Mouse (Mus musculus): ENCODE data around the gene Klra1. TPM values are rescaled to one million over a fixed set of nuclear protein-coding genes. Genes with fewer than 3 reads are reported as not detected.
"Not testable (repeated sequence)": the region's sequence is repeated elsewhere in the genome, so short reads cannot be mapped to it uniquely, and the experiment has no call there.

Klra1 gene
- total RNA-seq (2021): not detected

GRCm38 (mm10) chr6:130386750-130387149 is at the start of gene Klra1:
Gene Klra1, minus strand, starts transcription at chr6:130386874.
- DNase-seq (ENCODE audit: extremely low spot score in 1 of 2, low spot score in 2 of 2): no peak
- intact Hi-C loops (cut with DNase I): no loop called here

DNA sequence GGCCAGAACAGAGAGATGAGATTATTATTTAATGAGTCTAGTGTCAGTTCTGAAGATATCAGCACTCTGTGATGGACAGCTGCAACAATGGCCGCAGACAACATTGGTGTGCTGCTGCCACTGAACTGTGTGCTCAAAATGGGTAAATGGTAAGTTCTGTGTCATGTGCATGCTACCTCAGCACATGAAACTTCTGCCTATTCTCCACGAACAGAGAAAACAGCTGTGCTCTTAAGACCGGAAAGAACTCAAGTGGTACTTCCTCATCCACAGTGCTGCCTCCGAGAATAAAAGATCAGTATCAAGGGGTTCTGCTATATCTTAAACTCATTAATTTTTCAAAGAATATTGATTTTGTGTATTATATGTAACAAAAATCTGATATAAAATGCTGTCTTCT is 42.8 kb upstream of the Klra1 start:
- DNase-seq (ENCODE audit: extremely low spot score in 1 of 2, low spot score in 2 of 2): no peak
- intact Hi-C loops (cut with DNase I): no loop called here

GRCm38 (mm10) chr6:130419158-130419557 is 32.5 kb upstream of the Klra1 start:
- DNase-seq (ENCODE audit: extremely low spot score in 1 of 2, low spot score in 2 of 2): no peak
- intact Hi-C loops (cut with DNase I): no loop called here

- intact Hi-C loops (cut with DNase I): no loop called here
- DNase-seq (ENCODE audit: extremely low spot score in 1 of 2, low spot score in 2 of 2): no peak
Measured at GRCm38 (mm10) chr6:130404882-130405281, 18.2 kb upstream of the Klra1 start.

DNA sequence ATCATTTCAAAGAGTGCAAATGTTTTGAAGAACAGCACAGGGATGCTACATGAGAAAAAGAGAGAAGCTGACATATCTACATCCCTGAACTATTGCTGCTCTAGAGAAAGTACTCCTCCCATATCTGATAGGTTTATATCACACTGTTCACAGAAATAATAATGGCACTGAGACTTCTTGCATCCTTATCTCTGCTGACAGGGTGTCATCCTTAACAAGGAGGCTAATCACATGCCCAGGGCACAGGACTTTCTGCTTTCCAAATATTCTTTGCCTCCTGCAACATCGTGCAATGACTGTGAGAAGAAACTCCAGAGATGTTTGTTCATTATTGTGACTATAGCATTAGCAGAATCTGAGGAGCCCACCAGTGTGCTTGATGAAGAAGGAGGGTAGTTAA is 871 bp downstream of the Klra1 start:
- DNase-seq (ENCODE audit: extremely low spot score in 1 of 2, low spot score in 2 of 2): no peak
- intact Hi-C loops (cut with DNase I): no loop called here

GRCm38 (mm10) chr6:130382375-130382774 is 4.3 kb downstream of the Klra1 start:
- intact Hi-C loops (cut with DNase I): no loop called here
- DNase-seq (ENCODE audit: extremely low spot score in 1 of 2, low spot score in 2 of 2): no peak

- intact Hi-C loops (cut with DNase I); DNase-seq (ENCODE audit: extremely low spot score in 1 of 2, low spot score in 2 of 2): not testable (repeated sequence)
Measured at GRCm38 (mm10) chr6:130345381-130345780, 41.3 kb downstream of the Klra1 start.

GRCm38 (mm10) chr6:130341973-130342372 is 44.7 kb downstream of the Klra1 start:
- intact Hi-C loops (cut with DNase I): loop anchor here (5.0 kb wide), 1 partner anchor 145 kb away; no protein-coding TSS in a partner anchor
- DNase-seq (ENCODE audit: extremely low spot score in 1 of 2, low spot score in 2 of 2): not testable (repeated sequence)

DNA sequence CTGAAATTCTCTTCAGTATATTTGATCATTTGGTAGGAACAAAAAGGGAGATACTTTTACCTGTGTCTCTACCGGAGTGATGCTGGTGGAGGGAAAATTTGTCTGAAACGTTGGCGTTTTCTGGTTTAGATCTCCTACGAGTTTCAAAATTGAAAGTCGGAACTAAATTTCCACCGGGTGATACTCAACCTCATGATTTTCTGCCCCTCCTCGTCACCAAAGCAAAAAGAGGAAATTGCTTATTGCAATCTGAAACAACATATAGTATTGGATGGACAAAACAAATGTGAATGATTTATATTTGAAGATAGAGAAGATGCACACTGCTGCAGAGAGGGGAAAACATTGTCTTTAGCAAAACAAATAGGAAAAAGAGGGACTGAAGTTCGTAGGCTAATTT is 49.3 kb downstream of the Klra1 start, which contains the start of gene Klra3:
TSS of gene Klra3 (minus strand) at position 164 of the 400 bp plus-strand sequence.
- intact Hi-C loops (cut with DNase I): no loop called here
- DNase-seq (ENCODE audit: extremely low spot score in 1 of 2, low spot score in 2 of 2): no peak

Other genes with a start within 250 kb of the Klra1 start
- gene Klra9, start 193.8 kb downstream of the Klra1 start, total RNA-seq (2021): not detected
- not detected for gene Klra7, start 153.6 kb downstream of the Klra1 start, total RNA-seq (2021)
- not detected for gene Klra10, start 104.9 kb downstream of the Klra1 start, total RNA-seq (2021)
- not detected for gene Klra3, start 49.3 kb downstream of the Klra1 start, total RNA-seq (2021)

Data from left cerebral cortex, postnatal 10 days (tissue).